Mouse (Mus musculus): ENCODE measurements around the gene Bud13. TPM values are rescaled to one million over a fixed set of nuclear protein-coding genes. Genes with fewer than 3 reads are reported as not detected.

Gene Bud13
- total RNA-seq (2021) = 10 to 100 TPM in 1 of 2 experiments, 1 to 10 TPM in 1; 9.5 to 10.4 TPM
- long read RNA-seq, experiment 1, transcript Bud13-201 (10 exons, 2,539 nt) = major isoform, 7 of 11 reads
- long read RNA-seq, experiment 1, partial matches to known transcripts = 4 of 11 reads
- long read RNA-seq, experiment 1, other reads (novel, unspliced or antisense) = 0 of 11 reads
- long read RNA-seq, experiment 2, transcript Bud13-201 (10 exons, 2,539 nt) = major isoform, 5 of 9 reads
- long read RNA-seq, experiment 2, partial matches to known transcripts = 2 of 9 reads
- long read RNA-seq, experiment 2, other reads (novel, unspliced or antisense) = 2 of 9 reads

DNA sequence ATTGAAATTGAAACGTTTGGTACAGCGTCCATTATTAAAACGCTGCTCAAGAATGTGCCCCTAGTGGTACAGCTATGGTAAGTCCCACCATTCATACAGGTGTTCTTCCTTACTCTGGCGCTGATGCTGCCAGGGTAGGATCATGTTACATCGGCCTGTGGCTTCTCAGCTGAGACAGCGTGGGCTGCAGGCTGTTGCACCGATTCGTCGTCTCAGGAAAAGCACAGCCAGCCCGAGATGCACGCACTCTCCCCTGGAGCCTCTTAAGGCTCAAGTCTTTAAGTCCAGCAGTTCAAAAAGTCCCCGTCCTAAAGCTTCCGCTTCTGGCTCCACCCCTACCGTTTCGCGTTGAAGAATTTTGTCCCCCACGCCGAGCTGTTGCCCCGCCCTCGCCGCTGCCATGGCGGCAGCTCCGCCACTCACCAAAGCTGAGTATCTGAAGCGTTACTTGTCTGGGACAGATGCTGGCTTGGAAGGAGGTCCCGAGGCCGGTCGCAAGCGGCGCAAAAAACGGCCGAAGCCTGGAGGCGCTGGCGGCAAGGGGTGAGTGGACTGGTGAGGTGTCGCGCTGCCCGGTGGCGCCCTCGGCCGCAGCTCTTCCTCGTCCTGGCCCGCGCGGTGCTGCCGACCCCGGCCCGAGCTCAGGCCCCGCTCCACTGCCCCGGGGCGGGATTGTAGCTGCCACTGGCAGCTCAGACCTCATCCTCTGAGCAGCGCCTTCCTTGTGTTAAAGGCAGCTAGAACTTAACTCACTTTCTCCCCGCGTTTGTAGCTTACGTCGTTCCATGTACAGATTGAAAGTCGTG is at the start of gene Bud13:
TSS of gene Bud13 (plus strand) at position 378 of the 806 bp plus-strand sequence.
- DNase-seq = peak; percentile 98

DNA sequence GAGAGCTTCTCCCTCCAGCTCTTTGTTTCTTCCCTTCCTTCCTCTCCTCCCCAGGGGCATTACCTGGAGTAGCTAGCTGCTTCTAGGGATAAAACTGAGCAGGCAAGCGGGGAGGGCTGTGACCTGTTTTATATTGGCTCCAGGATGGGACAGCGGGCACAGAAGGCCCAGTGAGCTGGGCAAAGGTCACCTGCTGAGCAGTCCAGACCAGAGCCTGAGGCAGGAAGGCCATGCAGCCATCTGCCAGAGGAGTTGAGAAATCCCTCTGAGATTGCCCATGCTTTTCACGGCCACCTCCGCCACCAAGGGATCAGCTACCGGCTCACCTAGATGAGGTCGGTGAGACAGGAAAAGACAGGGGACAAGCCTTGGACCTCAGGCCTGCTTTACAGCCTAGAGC is 47.6 kb upstream of the Bud13 start:
- peak; percentile 63 for DNase-seq

DNA sequence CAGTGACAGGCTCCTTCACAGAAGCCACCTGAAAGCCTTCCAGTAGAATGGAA is 47.4 kb upstream of the Bud13 start, which contains the start of gene Apoc3:
TSS of gene Apoc3 (minus strand) at position 41 of the 53 bp plus-strand sequence.
- no peak for DNase-seq

DNA sequence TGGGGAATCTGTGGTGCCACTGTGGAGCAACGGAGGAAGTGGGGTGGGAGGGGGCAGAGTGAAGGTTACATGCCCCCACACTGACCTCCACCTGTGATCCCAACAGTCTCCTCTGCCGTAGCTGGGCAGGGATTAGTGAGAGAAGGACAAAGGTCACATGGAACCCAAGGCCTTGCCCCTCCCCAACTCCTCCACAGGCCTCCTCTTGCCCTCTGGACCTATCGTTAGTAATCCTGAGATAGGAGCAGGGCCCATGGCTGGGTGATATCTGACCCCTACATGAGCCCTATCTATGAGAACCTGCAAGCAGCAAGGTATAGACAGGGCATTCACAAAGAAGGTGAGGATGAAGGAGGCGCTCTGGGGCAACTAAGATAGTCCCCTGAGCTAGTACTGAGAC is 47.2 kb upstream of the Bud13 start:
- no peak for DNase-seq

DNA sequence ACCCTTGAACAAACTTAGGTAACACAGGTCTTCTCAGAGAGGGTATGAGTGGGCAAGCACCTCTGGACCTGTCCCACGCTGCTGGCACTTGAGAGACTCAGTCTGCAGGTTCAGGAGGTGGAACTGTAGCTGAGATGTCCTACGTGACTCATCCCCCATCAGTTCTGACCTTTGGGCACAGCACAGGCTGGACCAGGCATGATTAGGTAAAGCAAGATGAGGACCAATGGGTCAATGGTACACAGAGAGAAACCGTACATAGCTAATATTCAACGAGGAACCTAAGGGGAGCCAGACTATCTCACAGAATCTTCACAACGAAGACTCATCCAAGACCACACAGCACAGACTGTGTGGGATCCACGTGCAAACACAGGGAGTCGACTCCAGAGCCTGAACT is 44.0 kb upstream of the Bud13 start:
- no peak for DNase-seq

DNA sequence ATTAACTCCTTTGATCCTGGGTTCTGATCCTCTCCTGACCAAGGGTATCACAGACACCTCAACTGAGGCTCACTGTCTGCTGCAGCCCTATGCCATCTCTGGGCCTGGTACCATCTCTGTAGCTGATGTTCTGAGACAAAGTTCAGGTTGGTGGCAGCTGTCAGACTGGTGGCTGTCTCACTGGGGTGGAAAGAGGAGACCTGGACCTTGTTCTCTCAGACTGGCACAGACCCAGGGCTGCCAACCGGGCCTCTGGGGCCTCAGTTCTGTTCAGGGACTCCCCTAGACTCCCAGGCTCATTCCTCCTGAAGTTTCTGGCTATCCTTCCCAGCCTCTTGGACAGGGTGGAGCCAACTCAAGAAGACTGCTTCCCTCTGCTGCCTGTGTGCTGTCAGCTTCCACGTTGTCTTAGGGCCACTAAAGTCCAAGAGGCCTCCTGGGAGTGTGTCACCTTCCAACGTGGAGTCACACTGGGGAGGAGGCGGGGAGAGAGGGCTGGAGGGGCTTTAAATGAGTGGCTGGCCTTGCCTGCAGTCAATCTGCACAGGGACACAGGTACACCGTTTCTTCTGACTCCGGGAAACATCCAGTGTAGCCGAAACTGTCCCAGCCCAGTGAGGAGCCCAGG is 42.2 kb upstream of the Bud13 start, which contains the start of gene Apoa4:
TSS of gene Apoa4 (plus strand) at position 171 of the 628 bp plus-strand sequence.
- no peak for DNase-seq

DNA sequence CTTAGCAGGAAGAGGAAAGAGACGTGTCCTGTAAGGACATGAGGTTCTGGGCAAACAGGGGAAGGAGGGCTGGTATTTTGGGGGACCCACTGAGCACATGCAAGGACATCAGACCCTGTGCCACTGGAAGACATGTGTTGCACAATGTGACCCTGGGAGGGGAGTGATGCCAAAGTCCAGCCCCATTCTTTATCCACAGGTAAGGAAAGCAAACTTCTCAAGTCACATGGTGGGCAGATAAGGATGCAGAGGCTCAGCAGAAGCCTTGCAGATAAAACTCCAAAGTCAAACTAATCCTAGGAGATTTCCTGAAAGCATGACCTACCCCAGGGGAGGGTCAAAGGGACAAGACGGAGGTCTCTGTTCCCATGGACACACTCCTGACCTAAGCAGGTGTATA is 41.0 kb upstream of the Bud13 start:
- DNase-seq = no peak

DNA sequence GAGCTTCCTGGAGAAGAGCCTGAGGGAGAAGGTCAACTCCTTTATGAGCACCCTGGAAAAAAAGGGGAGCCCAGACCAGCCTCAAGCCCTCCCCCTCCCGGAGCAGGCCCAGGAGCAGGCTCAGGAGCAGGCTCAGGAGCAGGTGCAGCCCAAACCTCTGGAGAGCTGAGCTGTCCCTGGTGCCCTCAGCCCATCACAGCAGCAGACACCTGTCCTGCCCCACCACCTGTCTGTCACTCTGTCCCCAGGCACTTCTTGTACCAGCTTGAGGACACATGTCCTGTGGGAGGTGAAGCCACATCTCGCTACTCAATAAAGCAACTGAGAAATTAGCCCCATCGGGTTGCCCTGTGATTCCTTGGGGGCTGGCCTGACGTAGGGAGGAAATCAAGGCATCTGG is 39.7 kb upstream of the Bud13 start:
- DNase-seq = no peak

DNA sequence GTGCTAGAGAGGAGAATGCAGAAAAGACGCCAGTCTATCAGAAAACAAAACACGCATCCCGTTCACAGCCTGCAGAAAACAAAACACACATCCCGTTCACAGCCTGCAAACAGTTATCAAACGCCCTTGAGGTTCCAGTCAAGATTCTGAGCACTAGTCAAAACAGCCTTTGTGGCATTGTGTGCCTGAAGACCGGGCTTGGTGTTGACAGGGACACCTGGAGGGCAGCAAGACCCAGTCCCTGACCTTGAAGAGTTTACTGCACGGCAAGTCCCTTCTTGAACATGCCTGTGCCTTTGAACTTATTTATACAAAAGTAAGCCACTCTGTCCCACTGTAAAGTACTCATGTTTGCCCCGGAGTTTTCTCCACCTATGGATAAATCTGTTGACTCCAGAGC is 39.2 kb upstream of the Bud13 start:
- DNase-seq = no peak

DNA sequence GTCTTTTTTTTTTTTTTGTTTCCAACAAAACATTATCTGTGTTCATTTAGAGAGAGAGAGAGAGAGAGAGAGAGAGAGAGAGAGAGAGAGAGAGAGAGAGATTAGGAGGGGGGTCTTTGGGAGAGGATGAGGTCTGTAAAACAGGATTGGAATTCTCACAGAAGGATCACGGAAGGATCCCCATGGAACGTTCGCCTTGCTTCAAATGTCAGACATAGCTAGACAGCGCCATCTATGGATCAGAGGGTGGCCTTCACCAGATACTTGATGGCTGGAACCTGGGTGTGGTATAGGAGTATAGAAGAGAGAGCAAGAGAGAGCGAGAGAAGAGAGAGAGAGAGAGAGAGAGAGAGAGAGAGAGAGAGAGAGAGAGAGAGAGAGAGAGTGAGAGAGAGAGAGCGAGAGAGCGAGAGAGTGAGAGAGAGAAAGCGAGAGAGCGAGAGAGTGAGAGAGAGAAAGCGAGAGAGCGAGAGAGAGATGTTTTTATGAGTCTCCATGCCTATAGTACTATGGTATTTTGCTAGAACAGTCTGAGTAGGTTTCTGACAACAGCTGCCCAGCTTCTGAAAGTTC is 36.0 kb upstream of the Bud13 start:
- peak; percentile 71 for DNase-seq

DNA sequence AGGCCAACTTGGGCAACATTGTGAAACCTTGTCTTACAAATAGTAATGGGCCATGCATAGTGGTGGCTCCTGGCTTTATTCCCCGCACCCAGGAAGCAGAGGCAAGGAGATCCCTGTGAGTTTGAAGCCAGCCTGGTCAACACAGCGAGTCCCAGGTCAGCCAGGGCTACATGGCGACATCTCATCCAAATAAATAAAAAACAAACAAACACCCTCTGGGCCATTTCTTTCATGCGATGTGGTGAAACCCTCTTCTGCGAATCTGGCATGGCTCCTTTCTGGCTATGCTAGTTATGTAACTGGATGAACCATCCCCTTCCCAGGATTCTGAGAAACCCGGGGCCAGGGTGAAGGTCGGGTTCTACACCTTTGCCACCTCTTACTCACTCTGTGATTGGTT is 26.6 kb upstream of the Bud13 start:
- DNase-seq = no peak

DNA sequence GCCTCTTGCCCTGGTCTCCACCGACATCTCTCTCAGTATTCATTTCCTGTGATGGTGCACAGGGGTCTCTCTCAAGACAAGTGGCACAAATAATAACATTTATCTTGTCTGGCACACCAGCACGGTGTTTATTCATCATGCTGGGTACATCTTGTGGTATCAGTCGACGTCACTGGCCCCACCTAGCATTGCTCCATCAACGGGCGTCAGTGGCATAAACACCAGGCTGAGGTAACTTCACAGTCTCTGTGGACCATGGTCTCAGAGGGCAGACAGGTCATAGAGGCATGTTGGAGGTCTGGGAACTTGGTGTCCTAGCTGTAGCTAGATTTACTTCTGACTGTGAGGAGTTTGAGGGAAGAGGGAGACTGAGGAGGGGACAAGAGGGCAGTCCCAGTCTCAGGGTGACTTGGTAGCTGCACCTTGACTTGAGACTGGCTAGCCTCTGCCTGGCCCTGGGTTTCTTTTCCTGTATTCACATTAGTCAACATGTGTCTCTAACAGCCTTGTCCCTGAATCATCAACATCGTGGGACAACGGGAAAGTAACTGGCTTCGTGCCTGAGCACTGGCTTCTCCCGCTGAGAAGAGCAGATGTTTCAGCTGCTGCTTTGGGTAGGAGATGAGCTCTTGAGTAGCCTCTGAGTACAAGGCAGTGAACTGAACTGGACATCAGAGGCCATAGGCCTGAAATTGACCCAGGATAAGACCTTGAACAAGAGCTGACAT is 26.0 kb upstream of the Bud13 start:
- DNase-seq = peak; percentile 33

DNA sequence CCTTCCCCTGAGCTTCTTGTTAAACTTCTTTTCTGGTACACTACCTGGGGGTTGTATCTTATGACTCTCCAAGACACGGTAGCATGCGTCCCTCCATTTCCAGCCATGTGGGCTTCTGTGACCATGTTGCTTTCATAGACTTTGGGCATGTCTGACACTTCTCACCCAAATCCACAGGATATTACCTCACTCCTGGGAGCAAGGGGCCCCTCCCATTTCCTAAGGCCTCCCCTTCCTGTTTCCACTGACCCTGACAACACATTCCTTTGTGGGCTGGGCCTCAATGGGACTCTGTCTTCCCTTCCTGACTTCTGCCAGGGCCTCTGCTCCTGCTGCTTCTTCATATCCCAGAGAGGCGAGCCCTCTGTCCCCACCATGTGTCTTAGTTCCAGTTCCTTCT is 25.3 kb upstream of the Bud13 start:
- DNase-seq = no peak

DNA sequence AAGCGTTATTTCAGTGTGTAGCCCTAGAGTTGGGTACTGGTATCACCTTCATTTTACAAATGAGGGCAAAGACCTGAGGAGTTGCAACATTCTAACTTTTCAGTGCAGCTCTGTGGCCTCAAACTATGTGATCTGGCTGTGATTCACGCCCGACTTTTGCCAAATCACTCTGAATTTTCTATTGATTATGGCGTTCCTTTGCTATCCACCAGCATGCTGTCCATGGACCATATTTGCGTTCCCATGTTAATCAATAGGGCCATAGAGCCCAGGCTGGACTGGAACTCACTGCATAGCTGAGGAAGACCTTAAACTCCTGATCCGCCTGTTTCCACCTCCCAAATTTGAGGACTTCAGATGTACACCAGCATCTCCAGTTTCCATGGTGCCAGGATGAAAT is 23.7 kb upstream of the Bud13 start:
- no peak for DNase-seq

DNA sequence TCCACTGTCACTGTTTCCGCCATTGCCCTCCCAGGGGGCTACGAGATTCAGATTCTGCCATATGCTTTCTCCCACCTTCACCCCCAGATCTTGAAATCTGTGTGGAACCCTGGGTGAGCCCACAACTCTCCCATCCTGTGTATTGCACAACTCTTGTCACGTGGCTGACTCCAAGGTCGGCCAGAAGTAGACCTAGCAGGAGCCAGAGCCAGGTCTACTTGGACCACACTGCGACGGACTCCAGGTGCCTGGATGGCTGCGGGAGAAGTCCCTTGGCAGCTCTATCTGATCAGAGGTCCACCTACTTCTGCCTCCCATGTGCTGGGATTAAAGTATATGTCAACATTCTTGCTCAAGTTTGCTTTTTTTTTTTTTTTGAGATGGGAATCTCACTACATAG is 21.7 kb upstream of the Bud13 start:
- peak; percentile 54 for DNase-seq

DNA sequence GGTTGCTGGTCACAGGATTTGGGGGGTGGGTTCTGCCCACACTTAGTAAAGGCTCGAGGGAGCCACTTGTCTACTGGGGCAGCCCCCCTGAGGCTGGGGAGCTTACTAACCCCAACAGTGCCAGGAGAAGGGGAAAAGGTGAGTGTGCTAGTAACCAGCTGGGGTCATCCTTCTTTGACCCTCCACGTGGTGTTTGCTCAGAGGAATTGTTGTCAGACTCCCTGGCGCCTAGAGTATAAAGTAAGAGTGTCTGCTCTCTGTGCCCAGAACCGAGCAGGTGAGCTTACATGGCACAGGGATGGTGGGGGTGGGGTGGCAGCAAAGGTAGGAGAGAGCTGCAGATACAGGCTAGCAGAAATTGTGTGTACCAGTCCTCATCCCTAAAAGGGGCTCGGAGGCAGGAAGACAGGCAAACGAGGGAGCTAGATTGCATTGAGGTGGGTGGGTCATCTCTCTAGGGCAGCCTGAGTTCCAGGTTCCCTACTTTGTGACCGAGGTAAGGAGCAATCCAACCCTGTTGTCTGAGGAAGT is 14.4 kb upstream of the Bud13 start, which contains the start of gene Apoa5:
TSS of gene Apoa5 (plus strand) at position 291 of the 531 bp plus-strand sequence.
- no peak for DNase-seq

DNA sequence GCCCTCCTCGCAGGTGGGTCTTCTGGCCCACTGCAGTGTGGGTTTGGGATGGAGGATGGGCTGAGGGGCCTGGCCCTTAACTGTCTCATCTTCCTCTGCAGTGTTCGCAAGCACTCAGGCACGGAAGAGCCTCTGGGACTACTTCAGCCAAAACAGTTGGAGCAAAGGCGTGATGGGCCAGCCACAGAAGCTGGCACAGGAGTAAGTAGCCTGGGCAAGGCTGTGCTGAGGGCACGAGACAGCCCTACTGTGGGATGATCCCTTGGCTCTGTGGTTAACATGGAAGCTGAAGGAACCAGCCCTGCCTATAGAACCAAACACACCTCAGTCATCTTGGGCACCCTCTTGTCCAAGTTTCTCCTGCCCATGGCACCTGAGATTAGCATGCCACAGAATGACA is 13.7 kb upstream of the Bud13 start:
- no peak for DNase-seq

DNA sequence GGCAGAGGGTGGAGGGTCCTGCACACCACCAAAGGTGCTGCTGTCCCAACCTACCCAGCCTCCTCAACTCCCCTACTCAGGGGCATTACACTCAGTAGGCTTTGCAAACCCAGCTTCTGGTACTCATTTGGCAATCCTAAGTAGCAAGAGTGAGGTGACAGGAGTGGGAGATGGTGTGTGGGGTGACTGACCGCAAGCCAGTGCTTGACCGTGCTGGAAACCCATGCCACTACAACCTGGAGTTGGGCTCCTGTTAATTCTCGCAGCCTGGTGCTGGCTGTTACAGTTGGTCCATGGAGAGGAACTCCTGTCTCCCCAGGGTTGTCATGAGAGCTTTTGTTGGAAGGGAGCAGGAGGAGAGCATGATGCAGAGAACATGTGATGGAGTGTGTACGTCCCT is 12.0 kb upstream of the Bud13 start:
- DNase-seq = no peak

DNA sequence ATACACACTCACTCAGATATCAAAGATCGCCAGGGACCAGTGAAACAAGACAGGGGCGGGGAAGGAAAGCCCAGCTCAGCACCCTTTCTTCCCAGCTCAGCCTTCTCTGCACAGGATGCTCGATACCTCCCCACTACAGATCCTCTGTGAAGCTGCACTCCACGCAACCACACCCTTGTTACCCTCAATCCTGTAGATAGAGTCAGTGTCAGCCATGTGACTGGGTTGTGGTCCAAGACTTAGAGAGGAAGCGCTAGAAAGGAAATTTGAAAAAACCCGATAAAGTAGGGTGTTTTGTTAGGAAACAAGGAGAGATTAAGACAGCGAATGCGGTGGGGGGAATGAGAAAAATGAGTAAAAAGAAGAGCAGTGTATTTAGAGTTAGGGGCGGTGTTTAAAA is 10.7 kb upstream of the Bud13 start:
- no peak for DNase-seq

DNA sequence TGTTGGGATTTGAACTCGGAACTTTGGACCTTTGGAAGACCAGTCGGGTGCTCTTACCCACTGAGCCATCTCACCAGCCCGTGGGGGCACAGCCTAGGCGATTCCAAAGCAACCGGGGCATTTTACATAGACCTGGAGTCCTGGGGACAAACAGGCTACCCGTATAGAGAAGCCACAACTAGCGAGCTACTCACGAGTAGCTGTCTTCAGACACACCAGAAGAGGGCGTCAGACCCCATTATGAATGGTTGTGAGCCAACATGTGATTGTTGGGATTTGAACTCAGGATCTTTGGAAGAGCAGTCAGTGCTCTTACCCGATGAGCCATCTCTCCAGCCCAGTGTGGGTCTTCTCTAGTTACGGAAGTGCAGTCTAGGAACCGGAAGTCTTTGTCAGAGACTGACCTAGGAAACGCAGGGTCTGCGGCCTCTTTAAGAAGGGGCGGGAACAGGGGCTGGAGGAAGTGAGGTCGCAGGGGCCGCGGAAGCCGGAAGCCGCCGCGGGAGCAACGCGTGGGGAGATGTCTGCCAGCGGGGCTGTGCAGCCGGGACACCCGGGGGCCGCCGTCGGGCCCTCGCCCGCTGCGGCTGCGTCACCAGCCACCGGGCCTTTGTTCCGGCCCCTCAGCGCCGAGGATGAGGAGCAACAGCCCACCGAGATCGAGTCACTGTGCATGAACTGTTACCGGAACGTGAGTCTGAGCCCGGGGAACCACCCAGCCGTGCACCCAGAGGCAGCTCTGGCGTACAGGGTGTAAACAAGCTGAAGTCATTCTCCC is 9.9 kb upstream of the Bud13 start, which contains the start of gene Zpr1:
TSS of gene Zpr1 (plus strand) at position 388 of the 778 bp plus-strand sequence.
- peak; percentile 93 for DNase-seq

DNA sequence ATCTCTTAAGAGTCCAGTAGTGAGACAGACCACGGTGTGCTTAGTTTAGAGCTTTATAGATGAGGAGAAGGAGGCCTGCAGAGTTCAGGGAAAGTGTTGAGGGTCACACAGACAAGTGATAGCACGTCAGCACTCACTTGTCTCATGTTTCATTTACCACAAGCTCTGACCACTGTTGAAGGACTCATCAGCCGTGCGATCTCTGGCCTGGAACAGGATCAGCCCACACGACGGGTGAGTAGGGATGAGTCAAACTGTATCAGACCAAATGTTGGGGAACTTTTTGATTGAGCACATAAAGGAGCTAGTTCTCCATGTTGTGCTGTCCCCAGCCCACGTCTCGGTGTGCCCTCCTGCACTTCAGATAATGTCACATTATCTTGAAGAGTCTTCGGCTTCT is 8.3 kb upstream of the Bud13 start:
- no peak for DNase-seq

DNA sequence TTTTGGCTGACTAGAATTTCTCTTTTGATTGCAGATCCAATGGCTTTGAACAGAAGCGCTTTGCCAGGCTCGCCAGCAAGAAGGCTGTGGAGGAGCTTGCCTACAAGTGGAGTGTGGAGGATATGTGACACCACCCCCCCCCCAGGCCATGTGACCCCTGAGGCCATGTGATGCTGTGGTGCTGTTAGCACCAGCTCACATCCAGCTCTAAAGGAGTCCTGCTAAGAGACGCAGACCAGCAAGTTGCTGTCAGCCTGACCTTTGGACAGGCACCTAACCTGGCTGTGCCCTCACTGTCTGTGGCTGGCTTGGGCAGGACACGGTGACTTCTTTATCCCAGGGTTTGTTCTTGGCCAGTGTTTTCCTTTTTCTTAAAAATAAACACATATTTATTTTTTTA is 15.6 kb downstream of the Bud13 start:
- no peak for DNase-seq

Data from adrenal gland, postnatal 10 days (tissue).